Mouse (Mus musculus) CH12.LX (cell line): ENCODE data around the gene Arsb. TPM values are rescaled to one million over a fixed set of nuclear protein-coding genes. Genes with fewer than 3 reads are reported as not detected.

Experiments
- DNase-seq: peaks from one replicate; pipeline ENCODE4 v3.0.0-alpha.2; 2013; ENCODE audit errors: extremely low read depth
- H3K27ac ChIP-seq: 2 replicates; pipeline ENCODE4 v1.5.1; 2012; ENCODE audit warnings: low read depth, mild to moderate bottlenecking, control low read depth, moderate library complexity; ENCODE audit not compliant: insufficient read depth
- H3K27me3 ChIP-seq: replicated peaks from 2 replicates; pipeline ENCODE3; 2012; ENCODE audit warnings: inconsistent platforms
- H3K36me3 ChIP-seq, 2 experiments: replicated peaks in 1 of 2; 2 replicates each; pipeline versions ENCODE3 to v1.6.1; 2012; ENCODE audit warnings: inconsistent platforms in 1 of 2, low read length in 1 of 2, mild to moderate bottlenecking in 1 of 2, mixed read lengths in 1 of 2, moderate library complexity in 1 of 2; ENCODE audit not compliant: control insufficient read depth in 1 of 2, insufficient read depth in 1 of 2
- H3K4me1 ChIP-seq, 2 experiments: 2 replicates each; pipeline ENCODE4 v1.6.1; 2012; ENCODE audit warnings: inconsistent platforms in 1 of 2, moderate library complexity in 1 of 2; ENCODE audit not compliant: insufficient read depth in 2 of 2, control insufficient read depth in 1 of 2
- H3K4me2 ChIP-seq: 2 replicates; pipeline ENCODE4 v1.6.1; 2012; ENCODE audit warnings: low read depth, mild to moderate bottlenecking, control low read depth; ENCODE audit not compliant: poor library complexity, insufficient read depth, severe bottlenecking
- H3K4me3 ChIP-seq, 3 experiments: fragments of 150-350 bp in 1 of 3; sonication (generic) in 1 of 3; replicated peaks in 1 of 3; 2 replicates each; pipeline versions ENCODE3 to v1.5.1; 2011 to 2012; ENCODE audit warnings: low read depth in 2 of 3, low read length in 2 of 3, mild to moderate bottlenecking in 2 of 3, moderate library complexity in 2 of 3, control low read depth in 1 of 3, improper control_type of control experiment in 1 of 3, inconsistent platforms in 1 of 3, mixed read lengths in 1 of 3; ENCODE audit not compliant: poor library complexity in 1 of 3
- H3K79me2 ChIP-seq: replicated peaks from 2 replicates; pipeline ENCODE4 v1.6.1; 2012; ENCODE audit warnings: mild to moderate bottlenecking, moderate library complexity; ENCODE audit not compliant: control insufficient read depth, poor library complexity, insufficient read depth, severe bottlenecking; ENCODE audit errors: extremely low read depth
- H3K9ac ChIP-seq: 2 replicates; pipeline ENCODE4 v1.6.1; 2012; ENCODE audit warnings: low read depth, mild to moderate bottlenecking, control low read depth, moderate library complexity; ENCODE audit not compliant: insufficient read depth
- H3K9me3 ChIP-seq: replicated peaks from 2 replicates; pipeline ENCODE3; 2012; ENCODE audit warnings: low read length, inconsistent platforms, mixed read lengths
- CHD1 ChIP-seq: IDR thresholded peaks from 2 replicates; pipeline ENCODE4 v1.6.1; 2012; ENCODE audit warnings: low read depth, low read length, improper control_type of control experiment, inconsistent platforms
- CTCF ChIP-seq, 2 experiments: IDR thresholded peaks in 1 of 2; conservative IDR thresholded peaks in 1 of 2; 2 replicates each; pipeline ENCODE4 v1.5.1; 2011 to 2012; ENCODE audit warnings: low read depth in 2 of 2, low read length in 2 of 2, improper control_type of control experiment in 1 of 2, inconsistent platforms in 1 of 2, mild to moderate bottlenecking in 1 of 2, moderate library complexity in 1 of 2
- ETS1 ChIP-seq: conservative IDR thresholded peaks from 2 replicates; pipeline ENCODE4 v1.6.1; 2012; ENCODE audit warnings: low read depth, mild to moderate bottlenecking, inconsistent platforms, low read length, improper control_type of control experiment, moderate library complexity
- HCFC1 ChIP-seq: IDR thresholded peaks from 2 replicates; pipeline ENCODE4 v1.6.1; 2012; ENCODE audit warnings: low read depth, mild to moderate bottlenecking, inconsistent platforms, low read length, improper control_type of control experiment
- IRF4 ChIP-seq: IDR thresholded peaks from 2 replicates; pipeline ENCODE4 v1.6.1; 2014; ENCODE audit warnings: low read depth, mild to moderate bottlenecking, inconsistent platforms, low read length, improper control_type of control experiment
- JUN ChIP-seq: IDR thresholded peaks from 2 replicates; pipeline ENCODE4 v1.6.1; 2011; ENCODE audit warnings: low read depth, mild to moderate bottlenecking, low read length, improper control_type of control experiment, moderate library complexity; ENCODE audit not compliant: insufficient read depth
- JUND ChIP-seq: conservative IDR thresholded peaks from 2 replicates; pipeline ENCODE4 v1.6.1; 2011; ENCODE audit warnings: low read depth, low read length, improper control_type of control experiment
- MAFK ChIP-seq: IDR thresholded peaks from 2 replicates; pipeline ENCODE4 v1.6.1; 2011; ENCODE audit warnings: low read length, improper control_type of control experiment; ENCODE audit not compliant: insufficient replicate concordance
- MAX ChIP-seq: IDR thresholded peaks from 2 replicates; pipeline ENCODE4 v1.6.1; 2011; ENCODE audit warnings: low read length, improper control_type of control experiment
- MAZ ChIP-seq: IDR thresholded peaks from 2 replicates; pipeline ENCODE4 v1.6.1; 2012; ENCODE audit warnings: low read depth, mild to moderate bottlenecking, inconsistent platforms, low read length, improper control_type of control experiment, moderate library complexity
- MEF2A ChIP-seq: IDR thresholded peaks from 2 replicates; pipeline ENCODE4 v1.6.1; 2014; ENCODE audit warnings: low read depth, mild to moderate bottlenecking, inconsistent platforms, low read length, improper control_type of control experiment, borderline replicate concordance
- MXI1 ChIP-seq: IDR thresholded peaks from 2 replicates; pipeline ENCODE4 v1.6.1; 2011; ENCODE audit warnings: mild to moderate bottlenecking, low read depth, low read length, improper control_type of control experiment
- MYC ChIP-seq: IDR thresholded peaks from 2 replicates; pipeline ENCODE4 v1.6.1; 2011; ENCODE audit warnings: low read depth, mild to moderate bottlenecking, improper control_type of control experiment, low read length
- NELFE ChIP-seq: IDR thresholded peaks from 2 replicates; pipeline ENCODE4 v1.6.1; 2011; ENCODE audit warnings: low read depth, low read length, improper control_type of control experiment
- NRF1 ChIP-seq: IDR thresholded peaks from 2 replicates; pipeline ENCODE4 v1.6.1; 2014; ENCODE audit warnings: low read depth, mild to moderate bottlenecking, inconsistent platforms, low read length, improper control_type of control experiment, moderate library complexity
- PAX5 ChIP-seq: IDR thresholded peaks from 2 replicates; pipeline ENCODE4 v1.6.1; 2012; ENCODE audit warnings: low read length, inconsistent platforms, mixed read lengths
- POLR2AphosphoS2 ChIP-seq: IDR thresholded peaks from 2 replicates; pipeline ENCODE4 v1.6.1; 2011; ENCODE audit warnings: low read depth, low read length, improper control_type of control experiment
- RAD21 ChIP-seq: IDR thresholded peaks from 2 replicates; pipeline ENCODE4 v1.6.1; 2011; ENCODE audit warnings: low read depth, mild to moderate bottlenecking, low read length, improper control_type of control experiment, moderate library complexity
- SIN3A ChIP-seq: IDR thresholded peaks from 2 replicates; pipeline ENCODE4 v1.6.1; 2012; ENCODE audit warnings: low read length, improper control_type of control experiment, inconsistent platforms
- SMC3 ChIP-seq: IDR thresholded peaks from 2 replicates; pipeline ENCODE4 v1.6.1; 2011; ENCODE audit warnings: low read depth, low read length, improper control_type of control experiment
- UBTF ChIP-seq: IDR thresholded peaks from 2 replicates; pipeline ENCODE4 v1.6.1; 2012; ENCODE audit warnings: low read depth, mild to moderate bottlenecking, inconsistent platforms, low read length, improper control_type of control experiment, moderate library complexity
- USF1 ChIP-seq: IDR thresholded peaks from 2 replicates; pipeline ENCODE4 v1.6.1; 2014; ENCODE audit warnings: low read depth, mild to moderate bottlenecking, inconsistent platforms, low read length, improper control_type of control experiment
- ZC3H11A ChIP-seq: IDR thresholded peaks from 2 replicates; pipeline ENCODE4 v1.6.1; 2012; ENCODE audit warnings: low read depth, mild to moderate bottlenecking, inconsistent platforms, low read length, improper control_type of control experiment
- ZKSCAN1 ChIP-seq: IDR thresholded peaks from 2 replicates; pipeline ENCODE4 v1.6.1; 2012; ENCODE audit warnings: low read depth, inconsistent platforms, low read length, improper control_type of control experiment, borderline replicate concordance
- ZNF384 ChIP-seq: IDR thresholded peaks from 2 replicates; pipeline ENCODE4 v1.6.1; 2012; ENCODE audit warnings: low read depth, low read length, improper control_type of control experiment, inconsistent platforms
- dilution Hi-C: fragments of 300-500 bp; cut with MboI; formaldehyde crosslinking; loops from 2 replicates; pipeline ENCODE4 v1.14.3; 2020; ENCODE audit warnings: low sequenced_read_pairs; ENCODE audit not compliant: extremely low pct_unique_long_range_greater_than_20kb, extremely low pct_ligation_motif_present
- in situ Hi-C: fragments of 300-500 bp; cut with MboI; formaldehyde crosslinking; loops from 3 replicates; pipeline ENCODE4 v1.14.3; 2019; ENCODE audit warnings: low sequenced_read_pairs, low pct_ligation_motif_present, low pct_unique_long_range_greater_than_20kb, mixed read lengths
- polyA plus RNA-seq: library from polyadenylated mRNA; unstranded; fragments of >175 nt; gene quantifications from 2 replicates; pipeline ENCODE4 v1.2.1, GENCODE M21; 2012; ENCODE audit warnings: low read depth; ENCODE audit not compliant: insufficient read length
- total RNA-seq, 2 experiments: library from RNA; depleted of rRNA; stranded (reverse); fragments of 300-350 nt in 1 of 2; fragments of >200 nt in 1 of 2; gene quantifications; 2 replicates each; pipeline ENCODE4 v1.2.3; 2012 to 2014

Gene Arsb
- total and polyA plus RNA-seq, 3 experiments = 1.0 to 9.8 (median 2.0) TPM

GRCm38 (mm10) chr13:93787647-93788046, 16.2 kb downstream of the Arsb start:
- no peak overlapping the region for H3K4me3 ChIP-seq
- TF ChIP-seq CTCF (conservative IDR thresholded peaks at IDR 0.05 in 1 of 2, IDR thresholded peaks at IDR 0.05 in 1 of 2; ENCODE audit: low read depth in 2 of 2, low read length in 2 of 2) = no peak
- TF ChIP-seq MEF2A = no peak
- no peak for TF ChIP-seq UBTF
- TF ChIP-seq IRF4 = no peak
- TF ChIP-seq HCFC1 = no peak
- TF ChIP-seq PAX5 = no peak
- no peak for TF ChIP-seq ZC3H11A
- no peak for TF ChIP-seq SIN3A
- TF ChIP-seq NRF1 = no peak
- no peak for TF ChIP-seq JUN
- TF ChIP-seq NELFE = no peak
- no peak for TF ChIP-seq MAX
- no peak for TF ChIP-seq ZNF384
- no peak for TF ChIP-seq MAFK
- H3K4me2 ChIP-seq = no peak overlapping the region
- peaks cover 0 to 3% of the 10 kb centered on the region in 2 experiments for H3K36me3 ChIP-seq
- in situ Hi-C loops (loop anchor here (25.0 kb wide), 1 partner anchor 350 kb away; no protein-coding TSS in a partner anchor), dilution Hi-C loops (no loop called here)
- DNase-seq = no peak
- no peaks in the 10 kb centered on the region for H3K27me3 ChIP-seq
- H3K79me2 ChIP-seq = no peaks in the 10 kb centered on the region
- H3K27ac ChIP-seq = no peak overlapping the region
- H3K4me1 ChIP-seq = peaks cover 0 to 14% of the 10 kb centered on the region in 2 experiments; a peak in 2 of 4 replicates
- no peak overlapping the region for H3K9ac ChIP-seq
- H3K9me3 ChIP-seq = no peaks in the 10 kb centered on the region

GRCm38 (mm10) chr13:93792945-93793642, 21.7 kb downstream of the Arsb start:
- H3K9me3 ChIP-seq = peaks cover 2% of the 10 kb centered on the region
- H3K9ac ChIP-seq = no peak overlapping the region
- no peaks in the 10 kb centered on the region for H3K27me3 ChIP-seq
- H3K4me3 ChIP-seq = no peak overlapping the region
- H3K4me1 ChIP-seq = no peaks in the 10 kb centered on the region; a peak in 1 of 4 replicates
- in situ Hi-C loops (loop anchor here (25.0 kb wide), 1 partner anchor 344 kb away; no protein-coding TSS in a partner anchor), dilution Hi-C loops (no loop called here)
- peak; percentile 30 for DNase-seq
- H3K79me2 ChIP-seq = no peaks in the 10 kb centered on the region
- H3K36me3 ChIP-seq = peaks cover 0 to 10% of the 10 kb centered on the region in 2 experiments
- no peak overlapping the region for H3K27ac ChIP-seq
- H3K4me2 ChIP-seq = no peak overlapping the region
- TF ChIP-seq POLR2AphosphoS2 (no peak), RAD21 (peak; percentile 76), HCFC1 (no peak), ZKSCAN1 (no peak), MXI1 (no peak), CHD1 (no peak), MAZ (no peak), MEF2A (peak; percentile 15; the same call in 1 of the 2 replicates), JUND (no peak), USF1 (no peak), ETS1 (no peak), CTCF (conservative IDR thresholded peaks at IDR 0.05 in 1 of 2, IDR thresholded peaks at IDR 0.05 in 1 of 2; ENCODE audit: low read depth in 2 of 2, low read length in 2 of 2) (peak in 1 of 2 experiments; percentile 64; a peak in 2 of 4 replicates), MYC (no peak), SMC3 (peak; percentile 46)
